Mouse (Mus musculus): ENCODE data around the gene Zfp385b.

DNA sequence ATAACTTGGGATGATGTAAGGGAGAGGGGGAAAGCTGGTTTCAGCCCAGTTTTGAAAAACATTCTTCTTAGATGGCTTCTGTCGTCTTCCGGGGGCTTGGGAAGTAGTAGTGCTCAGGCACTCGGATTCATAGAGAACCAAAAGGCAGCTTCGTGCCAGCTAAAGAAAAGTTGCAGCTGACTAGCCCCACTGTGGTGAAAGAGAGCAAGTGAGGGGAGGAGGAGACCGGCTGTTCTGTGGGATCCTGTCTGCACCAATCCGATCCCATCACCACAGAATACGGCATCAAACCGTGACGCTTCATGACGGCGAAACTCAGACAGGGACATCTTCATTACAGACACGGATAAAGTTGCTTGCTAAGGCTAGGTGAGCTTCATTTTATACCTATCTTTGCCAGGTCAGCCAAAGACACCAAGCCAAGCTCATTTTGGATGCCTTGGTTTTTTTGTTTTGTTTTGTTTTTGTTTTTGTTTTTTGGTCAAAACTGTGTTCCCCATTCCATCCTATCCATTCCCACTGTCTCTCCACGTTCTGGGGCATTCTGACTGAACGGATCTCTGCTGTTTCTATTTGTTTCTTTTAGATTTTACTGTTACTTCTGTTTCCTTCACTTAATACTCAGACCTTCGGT lies 44.1 kb downstream of the Zfp385b start:
- TF ChIP-seq ZNF384 (IDR thresholded peaks at IDR 0.05; ENCODE audit: low read depth, low read length) (no peak), CTCF (conservative IDR thresholded peaks at IDR 0.05 in 1 of 2, IDR thresholded peaks at IDR 0.05 in 1 of 2; ENCODE audit: low read depth in 2 of 2, low read length in 2 of 2) (no peak), EP300 (IDR thresholded peaks at IDR 0.05; ENCODE audit: low read length) (no peak), MAX (IDR thresholded peaks at IDR 0.05; ENCODE audit: low read length) (no peak), POLR2A (IDR thresholded peaks at IDR 0.05; ENCODE audit: low read depth, low read length) (no peak), HCFC1 (IDR thresholded peaks at IDR 0.05; ENCODE audit: low read depth, low read length) (no peak), KAT2A (IDR thresholded peaks at IDR 0.05; ENCODE audit: insufficient replicate concordance, low read length) (no peak), RAD21 (IDR thresholded peaks at IDR 0.05; ENCODE audit: low read depth, low read length) (no peak), MAFK (IDR thresholded peaks at IDR 0.05; ENCODE audit: insufficient replicate concordance, low read length) (no peak), JUN (IDR thresholded peaks at IDR 0.05; ENCODE audit: insufficient read depth, low read depth, low read length) (no peak), MEF2A (IDR thresholded peaks at IDR 0.05; ENCODE audit: borderline replicate concordance, low read depth, low read length) (no peak), JUND (conservative IDR thresholded peaks at IDR 0.05; ENCODE audit: low read depth, low read length) (no peak)

All from CH12.LX (cell line).